Mouse (Mus musculus): ENCODE results near the gene Galnt9. TPM values are rescaled to one million over a fixed set of nuclear protein-coding genes. Genes with fewer than 3 reads are reported as not detected.

The Galnt9 gene
- polyA plus RNA-seq (2015; fragmentation: Nextera tagmentation; extraction: Ambion mirVana) = 0.16 and 0.22 TPM in 2 replicates

GRCm38 (mm10) chr5:110543951-110544690 lies at the start of gene Galnt9:
TSS of gene Galnt9 (plus strand) at chr5:110544355.
- 0 out of 2 replicates have a peak within 1 kb of the TSS, but pooled peaks have one; percentile 8 for H3K4me3 ChIP-seq (replicated peaks)
- no peaks in the 10 kb centered on the region for H3K9me3 ChIP-seq (replicated peaks)
- peaks cover 80% of the 10 kb centered on the region for H3K27me3 ChIP-seq
- H3K27ac ChIP-seq (replicated peaks) = no peak within 1 kb of the TSS
- no peaks in the 10 kb centered on the region for H3K36me3 ChIP-seq (replicated peaks)
- H3K9ac ChIP-seq = no peak within 1 kb of the TSS
- no peak for ATAC-seq (ENCODE audit: insufficient read depth)
- peak within 1 kb of the TSS; percentile 37 for H3K4me2 ChIP-seq
- 2% methylated on average over 81 of the region's 82 CpGs for WGBS (ENCODE audit: insufficient replicate concordance)
- H3K4me1 ChIP-seq (replicated peaks) = no peaks in the 10 kb centered on the region

DNA sequence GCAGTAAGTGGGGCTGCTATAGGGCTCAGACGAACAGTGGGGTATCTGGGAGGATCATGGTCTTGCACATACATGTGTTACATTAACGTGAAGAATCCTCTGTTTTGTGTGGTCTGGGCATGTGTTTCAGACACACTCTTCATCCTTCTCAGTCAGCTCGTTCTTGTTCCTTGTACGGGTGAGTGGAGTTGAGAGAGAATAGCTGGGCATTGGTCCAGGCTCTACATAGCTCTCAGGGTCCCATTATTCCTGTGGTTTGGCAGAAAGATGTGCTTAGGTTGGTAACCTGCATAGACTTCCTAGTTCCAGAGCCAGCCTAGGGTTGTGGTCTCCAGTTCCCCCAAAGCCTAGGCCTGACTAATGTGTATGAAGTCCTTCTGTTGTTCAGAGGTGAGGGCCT lies 49.8 kb upstream of the Galnt9 start:
- Histone ChIP-seq H3K4me1 (replicated peaks) (0 out of 2 replicates have a peak, but pooled peaks cover 1% of the 10 kb centered on the region), H3K27me3 (no peaks in the 10 kb centered on the region), H3K4me3 (replicated peaks) (no peak overlapping the region), H3K9me3 (replicated peaks) (no peaks in the 10 kb centered on the region), H3K27ac (replicated peaks) (no peak overlapping the region), H3K4me2 (no peak overlapping the region), H3K9ac (no peak overlapping the region), H3K36me3 (replicated peaks) (no peaks in the 10 kb centered on the region)
- ATAC-seq (ENCODE audit: insufficient read depth) = no peak
- WGBS (ENCODE audit: insufficient replicate concordance) = 50% methylated on average over 4 of the region's 4 CpGs

- H3K4me3 ChIP-seq (replicated peaks) = no peak overlapping the region
- H3K9me3 ChIP-seq (replicated peaks) = no peaks in the 10 kb centered on the region
- 82% methylated on average over 6 of the region's 6 CpGs for WGBS (ENCODE audit: insufficient replicate concordance)
- no peak for ATAC-seq (ENCODE audit: insufficient read depth)
- H3K4me1 ChIP-seq (replicated peaks) = no peaks in the 10 kb centered on the region
- no peaks in the 10 kb centered on the region for H3K36me3 ChIP-seq (replicated peaks)
- no peak overlapping the region for H3K4me2 ChIP-seq
- no peak overlapping the region for H3K9ac ChIP-seq
- no peaks in the 10 kb centered on the region for H3K27me3 ChIP-seq
- H3K27ac ChIP-seq (replicated peaks) = no peak overlapping the region
Measured at GRCm38 (mm10) chr5:110495051-110495450, 49.1 kb upstream of the Galnt9 start.

DNA sequence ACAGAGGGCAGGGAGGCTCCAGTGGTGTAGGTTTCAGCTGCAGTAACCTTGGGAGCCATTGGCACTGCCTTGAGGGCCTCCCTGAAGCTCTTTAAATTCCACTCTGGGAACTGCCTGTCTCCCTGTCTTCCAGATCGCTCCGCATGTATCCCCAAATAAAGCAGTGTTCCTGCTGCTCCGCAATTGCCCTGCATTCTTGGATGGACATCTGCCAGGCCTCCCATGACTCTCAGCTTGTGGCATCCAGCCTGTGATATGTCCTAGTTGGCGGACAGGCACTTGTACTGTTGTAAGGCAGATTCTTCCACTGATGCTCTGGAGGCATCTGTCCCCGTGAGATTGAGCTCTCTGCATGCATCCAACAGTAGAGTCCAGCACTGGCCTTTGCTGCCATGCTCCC lies 46.6 kb upstream of the Galnt9 start:
- H3K9ac ChIP-seq = no peak overlapping the region
- no peaks in the 10 kb centered on the region for H3K36me3 ChIP-seq (replicated peaks)
- H3K4me1 ChIP-seq (replicated peaks) = no peaks in the 10 kb centered on the region
- H3K27ac ChIP-seq (replicated peaks) = no peak overlapping the region
- no peak overlapping the region for H3K4me3 ChIP-seq (replicated peaks)
- H3K9me3 ChIP-seq (replicated peaks) = no peaks in the 10 kb centered on the region
- H3K27me3 ChIP-seq = no peaks in the 10 kb centered on the region
- no peak overlapping the region for H3K4me2 ChIP-seq
- ATAC-seq (ENCODE audit: insufficient read depth) = no peak
- WGBS (ENCODE audit: insufficient replicate concordance) = 60% methylated on average over 5 of the region's 5 CpGs

DNA sequence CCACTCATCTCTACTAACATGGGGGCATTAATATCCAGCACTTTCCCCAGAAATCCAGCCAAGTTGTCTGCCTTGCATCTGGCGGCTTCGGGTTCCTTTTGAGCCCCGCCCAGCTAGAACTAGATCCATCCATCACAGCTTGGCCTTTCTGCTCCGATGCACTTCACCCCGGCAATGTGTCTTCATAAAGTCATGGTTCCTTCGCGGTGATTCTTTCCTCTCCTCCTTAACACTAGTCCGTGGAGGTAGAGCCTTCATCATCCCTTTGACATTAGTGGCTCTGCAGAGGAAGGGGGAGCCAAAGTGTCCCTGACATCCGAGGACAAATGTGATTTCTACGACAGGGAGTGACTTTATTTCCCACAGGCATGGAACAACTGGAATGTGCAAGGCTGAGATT lies 46.1 kb upstream of the Galnt9 start:
- H3K4me3 ChIP-seq (replicated peaks) = no peak overlapping the region
- H3K36me3 ChIP-seq (replicated peaks) = no peaks in the 10 kb centered on the region
- no peak for ATAC-seq (ENCODE audit: insufficient read depth)
- no peaks in the 10 kb centered on the region for H3K4me1 ChIP-seq (replicated peaks)
- no peak overlapping the region for H3K9ac ChIP-seq
- H3K27ac ChIP-seq (replicated peaks) = no peak overlapping the region
- 55% methylated on average over 10 of the region's 10 CpGs for WGBS (ENCODE audit: insufficient replicate concordance)
- no peak overlapping the region for H3K4me2 ChIP-seq
- no peaks in the 10 kb centered on the region for H3K27me3 ChIP-seq
- no peaks in the 10 kb centered on the region for H3K9me3 ChIP-seq (replicated peaks)

- 22% methylated on average over 4 of the region's 4 CpGs for WGBS (ENCODE audit: insufficient replicate concordance)
- Histone ChIP-seq H3K36me3 (replicated peaks) (no peaks in the 10 kb centered on the region), H3K27ac (replicated peaks) (no peak overlapping the region), H3K9me3 (replicated peaks) (no peaks in the 10 kb centered on the region), H3K4me3 (replicated peaks) (no peak overlapping the region), H3K4me2 (no peak overlapping the region), H3K4me1 (replicated peaks) (no peaks in the 10 kb centered on the region), H3K27me3 (no peaks in the 10 kb centered on the region), H3K9ac (no peak overlapping the region)
- ATAC-seq (ENCODE audit: insufficient read depth) = no peak
Measured at GRCm38 (mm10) chr5:110500233-110500632, 43.9 kb upstream of the Galnt9 start.

DNA sequence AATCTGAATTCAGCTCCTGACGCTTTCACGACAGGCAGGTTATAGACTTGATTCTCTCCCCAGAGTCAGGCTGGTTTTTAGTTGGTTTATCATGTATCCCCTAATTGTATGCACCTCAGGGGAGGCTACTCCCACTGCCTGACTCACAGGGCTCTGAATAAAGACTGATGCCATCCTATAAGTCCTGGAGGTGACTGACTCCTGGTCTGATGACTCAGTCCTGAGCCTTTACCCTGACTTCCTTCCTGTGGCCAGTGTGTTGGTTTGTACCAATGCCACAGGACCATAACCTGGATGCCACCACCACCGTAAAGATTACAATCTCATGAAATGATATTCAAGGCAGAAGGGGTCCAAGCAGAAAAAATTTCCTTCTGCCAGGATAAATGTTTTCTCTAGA lies 40.8 kb upstream of the Galnt9 start:
- H3K9ac ChIP-seq = no peak overlapping the region
- no peaks in the 10 kb centered on the region for H3K4me1 ChIP-seq (replicated peaks)
- H3K27ac ChIP-seq (replicated peaks) = no peak overlapping the region
- no peaks in the 10 kb centered on the region for H3K27me3 ChIP-seq
- WGBS (ENCODE audit: insufficient replicate concordance) = 62% methylated on average over 3 of the region's 3 CpGs
- H3K9me3 ChIP-seq (replicated peaks) = no peaks in the 10 kb centered on the region
- H3K4me2 ChIP-seq = no peak overlapping the region
- ATAC-seq (ENCODE audit: insufficient read depth) = no peak
- H3K4me3 ChIP-seq (replicated peaks) = no peak overlapping the region
- no peaks in the 10 kb centered on the region for H3K36me3 ChIP-seq (replicated peaks)

GRCm38 (mm10) chr5:110505611-110506294 lies 38.4 kb upstream of the Galnt9 start:
- no peaks in the 10 kb centered on the region for H3K36me3 ChIP-seq (replicated peaks)
- no peak overlapping the region for H3K4me3 ChIP-seq (replicated peaks)
- no peak overlapping the region for H3K9ac ChIP-seq
- H3K27me3 ChIP-seq = no peaks in the 10 kb centered on the region
- WGBS (ENCODE audit: insufficient replicate concordance) = 54% methylated on average over 10 of the region's 10 CpGs
- no peaks in the 10 kb centered on the region for H3K9me3 ChIP-seq (replicated peaks)
- ATAC-seq (ENCODE audit: insufficient read depth) = no peak
- H3K27ac ChIP-seq (replicated peaks) = no peak overlapping the region
- no peaks in the 10 kb centered on the region for H3K4me1 ChIP-seq (replicated peaks)
- H3K4me2 ChIP-seq = no peak overlapping the region

DNA sequence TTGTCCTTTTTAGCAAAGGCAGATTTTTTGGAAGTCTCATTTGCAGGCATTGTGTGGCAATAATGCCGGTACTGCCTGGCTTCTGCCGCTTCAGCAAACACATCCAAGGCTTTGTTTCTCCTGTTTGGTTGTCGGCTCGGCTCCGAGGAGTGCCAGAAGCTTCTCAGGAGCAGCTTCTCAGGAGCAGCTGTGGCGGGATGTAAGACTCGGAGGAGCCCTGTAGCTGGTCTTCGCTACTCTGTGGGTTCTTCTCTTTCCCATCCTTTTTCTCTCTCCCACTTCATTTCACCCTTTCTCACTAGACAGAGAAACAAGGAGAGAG lies 37.9 kb upstream of the Galnt9 start:
- ATAC-seq (ENCODE audit: insufficient read depth) = no peak

GRCm38 (mm10) chr5:110506856-110507255 lies 37.3 kb upstream of the Galnt9 start:
- ATAC-seq (ENCODE audit: insufficient read depth) = no peak
- H3K4me3 ChIP-seq (replicated peaks) = no peak overlapping the region
- H3K4me2 ChIP-seq = no peak overlapping the region
- no peaks in the 10 kb centered on the region for H3K36me3 ChIP-seq (replicated peaks)
- no peak overlapping the region for H3K27ac ChIP-seq (replicated peaks)
- H3K27me3 ChIP-seq = no peaks in the 10 kb centered on the region
- 51% methylated on average over 3 of the region's 3 CpGs for WGBS (ENCODE audit: insufficient replicate concordance)
- no peaks in the 10 kb centered on the region for H3K4me1 ChIP-seq (replicated peaks)
- H3K9me3 ChIP-seq (replicated peaks) = no peaks in the 10 kb centered on the region
- H3K9ac ChIP-seq = no peak overlapping the region

More for the DNA sequence above, 37.9 kb upstream of the Galnt9 start:
- no peak overlapping the region for H3K27ac ChIP-seq (replicated peaks)
- no peak overlapping the region for H3K4me2 ChIP-seq
- no peak overlapping the region for H3K4me3 ChIP-seq (replicated peaks)
- no peaks in the 10 kb centered on the region for H3K9me3 ChIP-seq (replicated peaks)
- H3K9ac ChIP-seq = no peak overlapping the region
- H3K36me3 ChIP-seq (replicated peaks) = no peaks in the 10 kb centered on the region
- 62% methylated on average over 8 of the region's 8 CpGs for WGBS (ENCODE audit: insufficient replicate concordance)
- H3K4me1 ChIP-seq (replicated peaks) = no peaks in the 10 kb centered on the region
- no peaks in the 10 kb centered on the region for H3K27me3 ChIP-seq

GRCm38 (mm10) chr5:110507943-110508342 lies 36.2 kb upstream of the Galnt9 start:
- H3K9ac ChIP-seq = no peak overlapping the region
- no peaks in the 10 kb centered on the region for H3K9me3 ChIP-seq (replicated peaks)
- H3K4me1 ChIP-seq (replicated peaks) = no peaks in the 10 kb centered on the region
- no peak overlapping the region for H3K4me3 ChIP-seq (replicated peaks)
- no peak for ATAC-seq (ENCODE audit: insufficient read depth)
- H3K36me3 ChIP-seq (replicated peaks) = no peaks in the 10 kb centered on the region
- H3K27me3 ChIP-seq = no peaks in the 10 kb centered on the region; the same call in 1 of the 2 replicates
- WGBS (ENCODE audit: insufficient replicate concordance) = 66% methylated on average over 3 of the region's 3 CpGs
- no peak overlapping the region for H3K4me2 ChIP-seq
- H3K27ac ChIP-seq (replicated peaks) = no peak overlapping the region
